Mouse (Mus musculus) bone marrow, adult 2 months (tissue): Measurements from ENCODE around the gene Ube2cbp. TPM values are rescaled to one million over a fixed set of nuclear protein-coding genes. Genes with fewer than 3 reads are reported as not detected.

Source experiments
- H3K27ac ChIP-seq: fragments of 200-500 bp; 2 replicates; pipeline ENCODE4 v1.5.1; 2012; ENCODE audit warnings: low read depth, mild to moderate bottlenecking, control low read depth, inconsistent platforms, low read length; ENCODE audit not compliant: control insufficient read depth, poor library complexity, insufficient read depth
- H3K4me1 ChIP-seq: fragments of 200-500 bp; 2 replicates; pipeline ENCODE4 v1.6.1; 2011; ENCODE audit warnings: low read length; ENCODE audit not compliant: control insufficient read depth, insufficient read depth
- H3K4me3 ChIP-seq: fragments of 200-500 bp; replicated peaks from 2 replicates; pipeline ENCODE3; 2011; ENCODE audit warnings: mild to moderate bottlenecking, low read depth, low read length, control low read depth; ENCODE audit not compliant: control insufficient read depth
- CTCF ChIP-seq: fragments of 200-500 bp; IDR thresholded peaks from 2 replicates; pipeline ENCODE4 v1.5.1; 2011; ENCODE audit warnings: low read length, control low read depth; ENCODE audit not compliant: control insufficient read depth, insufficient read depth
- POLR2A ChIP-seq: fragments of 200-500 bp; IDR thresholded peaks from 2 replicates; pipeline ENCODE4 v1.6.1; 2011; ENCODE audit warnings: low read depth, mild to moderate bottlenecking, control low read depth, low read length, borderline replicate concordance; ENCODE audit not compliant: control insufficient read depth
- WGBS: fragments of 180-500 bp; shearing (Covaris S2); methylation state at CpG from one replicate; pipeline ENCODE4 v1.1.7; 2018; 5-methylcytosine and 5-hydroxymethylcytosine counted together
- polyA plus RNA-seq: library from polyadenylated mRNA; stranded (reverse); fragments of >200 nt; gene quantifications from 2 replicates; pipeline ENCODE4 v1.2.4, GENCODE M21; 2011; ENCODE audit warnings: low replicate concordance; ENCODE audit not compliant: missing spikeins, insufficient read depth, insufficient read length

The Ube2cbp gene
- polyA plus RNA-seq, 1 experiment, result not detected

DNA sequence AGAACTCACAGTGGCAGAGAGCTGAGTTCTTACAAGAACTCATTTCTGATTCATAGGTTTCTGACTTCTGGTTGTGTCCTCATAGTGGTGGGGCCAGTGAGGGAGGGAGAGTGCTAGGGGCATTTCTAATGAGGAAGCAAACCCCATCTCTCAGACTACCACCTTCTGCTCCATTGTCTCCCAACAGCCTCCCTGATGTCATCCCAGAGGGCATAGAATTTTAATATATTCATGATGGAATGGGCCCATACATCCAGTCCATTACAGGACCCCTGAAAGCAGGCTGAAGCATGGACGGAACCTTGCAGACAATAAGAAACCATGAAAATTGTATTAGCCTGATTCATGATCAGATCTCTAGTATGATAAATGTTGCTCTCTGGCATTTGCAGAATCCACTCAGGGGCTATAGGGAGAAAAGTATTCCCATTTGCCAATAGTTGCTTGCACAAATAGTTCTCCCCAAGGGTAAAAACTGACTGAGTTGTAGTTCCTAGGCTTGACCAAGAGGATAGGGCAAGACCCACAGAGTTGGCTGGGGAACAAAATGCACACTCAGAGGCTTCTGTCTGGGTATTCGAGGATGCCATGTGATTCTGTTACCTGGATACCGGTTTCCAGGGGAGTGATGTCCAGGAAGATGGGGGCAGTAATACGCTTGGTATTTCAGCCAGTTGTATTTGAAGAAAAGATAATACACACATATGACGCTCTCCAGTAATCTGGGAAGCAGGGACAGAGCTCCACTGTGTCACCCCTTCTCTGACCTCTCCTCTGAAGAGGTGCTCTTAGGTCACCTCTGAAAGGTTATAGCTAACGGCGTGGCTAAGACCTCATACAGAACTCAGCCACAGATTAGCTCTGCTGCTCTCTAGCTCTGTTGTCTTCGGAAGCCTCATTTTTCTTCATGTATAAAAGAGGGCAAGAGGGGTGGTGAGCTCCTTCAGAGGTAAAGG lies 167.8 kb downstream of the Ube2cbp start:
- WGBS, result 88% methylated on average over 8 of the region's 8 CpGs
- TF ChIP-seq CTCF (no peak), POLR2A (no peak)
- H3K27ac ChIP-seq, result no peak overlapping the region

DNA sequence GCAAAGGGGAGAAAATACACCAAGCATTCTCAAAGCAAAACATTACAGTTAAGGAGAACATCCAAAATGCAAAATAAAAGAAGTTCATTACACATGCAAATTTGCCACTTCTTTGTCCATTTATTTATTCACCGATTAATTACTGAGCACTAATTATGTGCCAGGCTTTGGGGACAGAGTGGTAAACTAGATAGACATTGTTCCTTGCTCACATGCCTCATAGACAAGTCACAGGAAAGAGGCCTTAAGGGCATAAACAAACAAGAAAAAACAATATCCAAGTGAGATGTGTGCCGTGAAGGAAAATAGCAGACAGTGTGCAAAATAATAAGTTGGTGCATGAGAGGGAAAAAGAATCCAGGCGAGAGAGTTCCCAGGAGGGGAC lies 177.2 kb downstream of the Ube2cbp start:
- no peak overlapping the region for H3K4me3 ChIP-seq
- TF ChIP-seq CTCF (no peak), POLR2A (no peak)
- WGBS, result 70% methylated on average over 3 of the region's 3 CpGs
- H3K4me1 ChIP-seq, result no peaks in the 10 kb centered on the region
- no peak overlapping the region for H3K27ac ChIP-seq

More for the DNA sequence above, 167.8 kb downstream of the Ube2cbp start:
- no peaks in the 10 kb centered on the region for H3K4me1 ChIP-seq
- H3K4me3 ChIP-seq, result no peak overlapping the region

- no peak for TF ChIP-seq POLR2A
- no peak for TF ChIP-seq CTCF
- 94% methylated on average over 2 of the region's 2 CpGs for WGBS
- Histone ChIP-seq H3K4me3 (no peak overlapping the region), H3K27ac (no peak overlapping the region), H3K4me1 (no peaks in the 10 kb centered on the region)
These were observed 177.8 kb downstream of the Ube2cbp start for GRCm38 (mm10) chr9:86286830-86287569.

DNA sequence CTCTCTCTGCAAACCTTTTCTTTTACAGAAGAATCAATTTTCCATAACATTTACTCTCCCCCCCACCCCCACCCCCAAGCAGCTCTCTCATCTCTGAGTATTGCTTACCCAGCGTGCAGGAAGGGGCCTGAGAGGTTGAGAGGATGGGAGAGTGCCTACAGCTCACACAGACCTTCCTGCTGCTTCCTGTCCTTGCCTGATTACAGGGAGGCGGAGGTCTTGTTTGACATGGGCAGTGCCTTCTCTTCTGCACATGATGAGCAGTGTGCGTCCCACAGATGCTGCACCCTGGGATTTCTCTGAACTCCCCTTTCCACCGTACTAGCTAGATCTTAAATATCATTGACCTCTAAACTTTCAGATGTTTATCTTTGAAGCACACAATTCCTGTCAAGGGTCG lies 182.2 kb downstream of the Ube2cbp start:
- Histone ChIP-seq H3K4me3 (no peak overlapping the region), H3K27ac (no peak overlapping the region), H3K4me1 (no peaks in the 10 kb centered on the region)
- 46% methylated on average over 5 of the region's 5 CpGs for WGBS
- TF ChIP-seq POLR2A (no peak), CTCF (no peak)

- no peak for TF ChIP-seq POLR2A
- no peak for TF ChIP-seq CTCF
- H3K4me1 ChIP-seq, result no peaks in the 10 kb centered on the region
- no peak overlapping the region for H3K4me3 ChIP-seq
- 85% methylated on average over 4 of the region's 4 CpGs for WGBS
- no peak overlapping the region for H3K27ac ChIP-seq
These were observed 183.6 kb downstream of the Ube2cbp start for GRCm38 (mm10) chr9:86281147-86281467.

DNA sequence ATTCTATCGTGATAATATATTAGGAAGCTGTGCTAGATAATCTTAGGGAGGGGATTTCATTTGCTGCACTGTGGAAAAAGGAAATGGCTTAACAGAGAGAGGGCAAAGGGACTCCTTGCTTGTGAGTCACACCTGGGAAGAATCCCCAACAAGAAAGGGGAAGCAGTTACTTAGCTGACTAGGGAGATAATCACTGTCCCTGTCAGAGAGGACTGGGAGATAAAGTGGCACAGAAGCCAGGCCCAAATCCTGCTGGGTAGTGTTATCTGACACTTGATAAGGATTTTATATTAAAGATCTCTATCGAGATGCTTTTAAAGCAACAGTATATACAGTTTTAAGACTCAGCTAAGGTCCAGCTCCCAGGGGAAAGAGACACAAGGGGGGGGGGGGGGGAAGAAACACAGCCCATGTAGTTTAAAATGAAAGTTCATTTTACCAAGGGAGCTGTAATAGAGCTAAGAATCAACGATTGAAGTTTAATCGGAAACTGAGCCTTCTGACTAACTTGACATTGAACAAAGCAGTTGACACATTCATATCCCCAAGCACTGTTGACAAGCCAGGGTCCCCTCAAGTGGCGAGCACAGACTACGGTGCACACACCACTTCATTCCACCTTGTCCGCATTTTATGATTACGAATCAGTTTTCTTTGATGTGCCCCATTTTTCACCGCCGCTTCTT lies 184.1 kb downstream of the Ube2cbp start:
- Histone ChIP-seq H3K4me1 (no peaks in the 10 kb centered on the region), H3K27ac (no peak overlapping the region), H3K4me3 (no peak overlapping the region)
- WGBS, result 82% methylated on average over 10 of the region's 10 CpGs
- TF ChIP-seq CTCF (no peak), POLR2A (no peak)

DNA sequence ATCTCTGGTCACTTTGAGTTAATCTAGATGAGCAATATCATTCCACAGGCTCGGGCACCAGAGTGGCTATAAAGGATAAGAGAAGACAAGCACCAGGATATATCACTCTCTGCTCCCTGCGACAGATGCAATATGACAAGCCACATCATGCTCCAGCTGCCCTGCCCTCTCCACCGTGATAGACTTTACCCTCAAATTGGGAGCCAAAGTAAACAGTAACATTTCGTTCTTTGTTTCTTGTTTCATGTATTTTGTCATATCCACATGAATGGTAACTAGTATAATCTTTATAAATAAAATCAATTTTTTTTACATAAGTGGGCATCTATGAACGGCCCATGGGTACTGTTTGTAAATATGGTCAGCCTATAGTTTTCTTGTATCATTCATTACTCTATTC lies 195.2 kb downstream of the Ube2cbp start:
- TF ChIP-seq CTCF, result no peak
- TF ChIP-seq POLR2A, result no peak
- WGBS, result 77% methylated on average over 5 of the region's 5 CpGs
- no peak overlapping the region for H3K27ac ChIP-seq

DNA sequence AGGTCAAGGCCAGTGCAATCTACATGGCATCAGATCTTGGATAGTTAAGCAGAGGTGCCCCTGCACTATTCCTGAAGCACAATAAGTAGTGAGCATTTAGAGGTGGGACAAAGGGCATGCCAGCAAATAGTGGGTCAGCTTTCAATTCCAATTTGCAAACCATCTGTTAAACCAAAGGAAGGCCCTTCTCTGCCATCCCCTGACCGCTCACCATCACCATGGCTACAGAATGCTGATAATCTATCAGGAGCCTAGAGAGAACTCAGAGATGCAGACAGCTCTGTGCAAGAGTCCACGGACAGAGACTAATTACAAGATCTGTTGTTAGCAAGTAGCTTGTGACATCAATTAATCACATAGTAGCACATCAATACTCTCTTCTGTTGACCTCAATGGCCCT lies 198.1 kb downstream of the Ube2cbp start:
- TF ChIP-seq CTCF, result no peak
- no peak overlapping the region for H3K4me3 ChIP-seq
- WGBS, result 75% methylated on average over 2 of the region's 2 CpGs
- H3K27ac ChIP-seq, result no peak overlapping the region
- H3K4me1 ChIP-seq, result no peaks in the 10 kb centered on the region

More for the DNA sequence above, 195.2 kb downstream of the Ube2cbp start:
- Histone ChIP-seq H3K4me3 (no peak overlapping the region), H3K4me1 (no peaks in the 10 kb centered on the region)

Other genes with a start within 250 kb of the Ube2cbp start
- 7.1 and 15.5 TPM in 2 replicates for gene Dop1a, start 2.2 kb upstream of the Ube2cbp start, polyA plus RNA-seq
- gene Pgm3, start 106.9 kb upstream of the Ube2cbp start, polyA plus RNA-seq, result 0.95 and 13.4 TPM in 2 replicates
- not detected in 2 replicates for gene Rwdd2a, start 107.0 kb upstream of the Ube2cbp start, polyA plus RNA-seq
- gene Me1, start 231.0 kb upstream of the Ube2cbp start, polyA plus RNA-seq, result 0.63 and 3.0 TPM in 2 replicates